Mouse (Mus musculus): ENCODE measurements at regions not wholly inside any gene's neighbourhood (a gene's known extent, or its start where the extent isn't known, plus 50 kb on each side); places are given as distances from the start of the nearest gene placed in this dataset.
A peak's percentile ranks its signal among the peaks of the same experiment; 100 is the strongest.

DNA sequence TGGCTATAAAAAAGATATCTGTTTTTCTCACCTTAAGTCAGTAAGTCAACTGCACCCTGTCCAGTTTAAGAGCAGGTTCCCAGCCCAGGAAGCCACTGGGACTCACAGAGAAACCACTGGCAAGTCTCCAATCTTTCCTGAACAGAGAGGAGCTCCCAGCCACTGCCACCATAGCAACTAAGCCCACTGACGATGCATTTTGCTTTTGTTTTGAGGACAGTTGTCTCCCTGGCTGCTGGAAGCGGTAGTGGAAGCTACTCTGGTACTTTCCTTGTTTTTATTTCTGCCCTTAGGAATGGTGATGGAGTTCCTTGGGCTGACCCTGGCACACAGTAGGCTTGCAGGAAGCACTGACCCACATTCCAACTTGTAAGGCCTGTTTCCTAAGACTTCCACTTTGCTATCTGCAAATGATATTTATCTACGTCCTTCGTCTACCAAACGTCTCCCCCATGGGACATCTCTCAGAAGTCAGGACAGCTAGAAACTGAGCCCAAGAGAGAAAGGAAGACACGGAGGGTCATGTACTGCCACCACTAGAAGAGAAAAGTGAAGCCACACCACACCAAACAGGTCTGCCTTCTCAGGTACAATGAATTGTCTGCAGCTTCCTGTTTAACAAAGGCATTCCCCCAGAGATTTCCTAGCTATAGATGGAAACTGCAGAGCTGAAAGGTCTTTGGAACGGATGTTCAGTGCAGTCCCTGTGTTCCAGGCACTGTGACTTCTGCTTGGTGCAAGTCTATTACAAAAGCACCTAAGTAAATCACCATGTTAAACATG, 125.7 kb upstream of the Fmo9 start:
- no peak for DNase-seq (ENCODE audit: low read depth, low spot score)

DNA sequence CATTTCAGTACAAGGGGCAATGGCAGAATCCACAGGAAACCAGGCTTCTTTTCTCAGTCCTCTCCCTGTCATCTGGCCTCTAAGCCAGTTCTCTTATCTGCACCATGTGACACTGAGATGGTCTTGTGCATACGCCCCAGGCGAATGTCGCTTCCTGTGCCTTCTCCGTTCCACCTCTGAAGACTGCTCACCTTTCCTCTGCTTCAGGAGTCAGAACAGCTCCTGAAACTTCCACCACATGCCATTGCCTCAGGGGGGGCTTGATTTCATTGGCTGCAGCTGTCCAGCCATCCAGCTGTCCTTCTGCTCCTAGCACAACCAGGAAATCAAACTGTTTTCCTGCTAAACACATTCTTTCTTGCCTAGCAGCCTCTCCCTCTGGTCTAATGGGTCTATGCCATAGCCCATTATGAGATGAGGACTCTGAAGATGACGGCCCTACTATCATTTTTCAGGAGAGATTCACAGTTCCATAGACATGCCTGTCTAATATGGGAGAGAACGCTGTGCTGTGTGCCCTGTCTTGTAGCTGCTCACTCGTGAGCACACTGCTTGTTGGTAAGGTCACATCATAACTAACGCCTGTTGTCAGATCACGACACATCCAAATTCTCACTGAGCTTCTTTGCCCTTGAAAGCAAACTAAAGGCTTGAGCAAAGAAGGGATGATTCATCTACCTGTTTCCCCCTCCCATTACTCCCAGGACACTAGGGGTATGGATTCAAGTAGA, 129.9 kb upstream of the Fmo9 start:
- no peak for DNase-seq (ENCODE audit: low read depth, low spot score)

DNA sequence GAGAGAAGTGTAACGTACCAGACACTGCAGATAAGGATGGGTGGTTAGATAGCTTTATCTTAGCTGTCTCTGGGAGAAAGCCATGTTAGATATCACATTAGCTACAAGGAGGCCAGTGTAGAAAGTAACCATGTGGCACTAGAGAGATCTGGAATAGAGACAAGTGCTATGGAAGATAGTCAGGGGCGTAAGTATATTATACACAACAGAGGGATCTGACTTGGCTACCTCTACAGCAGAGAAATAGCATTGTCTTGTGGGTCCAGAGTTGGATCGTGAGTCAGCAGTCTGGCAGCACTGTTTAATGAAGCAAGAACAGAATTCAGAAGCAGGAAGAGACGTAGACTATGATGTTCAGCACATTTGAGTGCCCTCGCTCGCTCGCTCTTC, 130.4 kb upstream of the Fmo9 start:
- no peak for DNase-seq (ENCODE audit: low read depth, low spot score)

DNA sequence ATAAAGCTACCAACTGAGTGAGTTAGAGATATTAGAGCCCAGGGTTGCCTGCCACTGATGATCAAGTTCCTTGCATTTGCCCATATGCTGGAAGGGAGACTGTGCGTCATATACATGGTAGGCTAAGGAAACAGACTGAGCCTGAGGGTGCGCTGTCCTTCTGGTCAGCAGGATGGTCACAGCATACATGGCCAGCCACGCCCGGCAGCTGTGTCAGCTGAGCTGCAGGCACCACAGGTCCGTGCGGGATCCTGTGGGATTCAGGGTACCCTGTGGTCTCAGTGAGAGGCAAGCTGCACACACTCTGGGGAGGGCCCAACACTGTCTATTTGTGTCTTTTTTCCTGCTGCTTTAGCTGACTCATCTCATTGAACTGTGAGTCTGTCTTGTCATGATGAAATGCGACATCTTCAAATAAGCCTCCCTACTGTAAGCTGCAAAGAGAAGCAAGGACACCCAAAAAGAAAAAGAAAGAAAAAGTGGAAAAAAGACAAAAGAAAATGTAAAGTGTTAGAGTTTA, 131.3 kb upstream of the Fmo9 start:
- DNase-seq (ENCODE audit: low read depth, low spot score) = no peak

DNA sequence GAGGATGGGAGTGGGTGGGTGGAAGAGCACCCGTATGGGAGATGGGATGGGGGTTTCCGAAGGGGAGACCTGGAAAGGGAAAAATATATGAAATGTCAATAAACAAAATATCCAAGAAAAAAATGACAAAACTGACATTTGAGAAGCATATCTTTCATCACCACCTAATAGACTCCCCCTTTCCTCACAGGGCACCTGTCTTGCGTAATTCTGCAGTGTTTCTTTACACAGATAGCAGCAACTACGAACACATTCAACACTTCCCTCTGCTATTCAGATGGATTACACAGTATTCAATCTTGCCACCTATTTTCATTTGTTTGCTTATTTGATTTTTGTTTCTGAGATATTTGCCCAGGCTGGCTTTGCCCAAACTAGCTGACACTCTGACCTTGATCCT, 136.3 kb upstream of the Fmo9 start:
- DNase-seq (ENCODE audit: low read depth, low spot score) = no peak

DNA sequence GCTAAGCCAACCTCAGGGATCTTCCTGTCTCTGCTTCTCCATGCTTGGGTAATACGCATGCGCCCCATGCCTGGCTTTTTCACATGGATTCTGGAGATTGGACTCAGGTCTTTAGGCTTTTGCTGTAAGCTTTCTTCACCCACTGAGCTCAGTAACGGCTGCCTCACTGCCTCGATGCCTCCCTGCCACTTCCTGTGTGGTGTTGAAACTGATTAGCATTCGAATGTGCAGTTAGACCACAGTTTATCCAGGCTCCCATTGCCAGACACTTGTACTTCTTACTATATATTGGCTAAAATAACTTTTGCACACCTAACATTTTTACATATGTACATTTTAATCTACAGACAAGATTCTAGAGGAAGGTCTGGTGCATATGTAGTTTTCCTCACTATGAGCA, 137.0 kb upstream of the Fmo9 start:
- no peak for DNase-seq (ENCODE audit: low read depth, low spot score)

DNA sequence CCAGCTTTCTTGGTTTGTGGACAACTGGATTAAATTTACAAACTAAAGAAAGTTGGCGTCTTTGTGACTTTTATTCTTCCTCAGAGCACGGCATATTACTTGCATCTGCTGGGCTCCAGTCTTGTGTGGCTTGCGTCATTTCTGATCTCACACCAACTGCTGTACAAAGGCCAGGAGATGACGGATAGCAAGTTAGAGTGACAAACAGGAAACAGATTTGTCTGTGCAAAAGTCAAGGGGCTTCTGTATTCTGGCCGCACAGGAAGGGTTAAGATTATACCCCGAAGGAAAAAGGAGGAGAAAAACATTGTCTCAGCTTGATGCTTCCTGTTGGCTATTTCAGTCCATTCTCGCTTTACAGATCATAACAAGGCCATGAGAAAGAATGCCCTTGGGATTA, 137.8 kb upstream of the Fmo9 start:
- no peak for DNase-seq (ENCODE audit: low read depth, low spot score)

DNA sequence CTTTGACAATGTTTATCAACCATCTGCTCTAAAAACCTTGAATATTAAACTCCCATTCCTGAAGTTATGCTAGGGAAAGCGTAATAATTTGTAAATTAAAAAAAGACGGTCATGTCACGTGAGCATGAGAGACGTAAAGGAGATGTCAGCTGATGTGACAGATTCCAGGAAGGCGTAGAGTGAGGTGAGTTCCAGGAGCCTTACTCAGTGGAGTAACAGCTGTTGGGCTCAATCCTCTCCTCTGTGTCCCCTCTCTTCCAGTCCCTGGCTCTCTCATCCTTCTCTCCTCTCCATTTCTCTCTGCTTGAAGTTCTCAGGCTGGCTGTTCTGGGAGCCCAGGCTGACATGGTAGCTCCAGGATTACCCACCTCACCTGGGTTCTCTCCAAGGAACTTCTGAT, 138.4 kb upstream of the Fmo9 start:
- DNase-seq (ENCODE audit: low read depth, low spot score) = no peak

DNA sequence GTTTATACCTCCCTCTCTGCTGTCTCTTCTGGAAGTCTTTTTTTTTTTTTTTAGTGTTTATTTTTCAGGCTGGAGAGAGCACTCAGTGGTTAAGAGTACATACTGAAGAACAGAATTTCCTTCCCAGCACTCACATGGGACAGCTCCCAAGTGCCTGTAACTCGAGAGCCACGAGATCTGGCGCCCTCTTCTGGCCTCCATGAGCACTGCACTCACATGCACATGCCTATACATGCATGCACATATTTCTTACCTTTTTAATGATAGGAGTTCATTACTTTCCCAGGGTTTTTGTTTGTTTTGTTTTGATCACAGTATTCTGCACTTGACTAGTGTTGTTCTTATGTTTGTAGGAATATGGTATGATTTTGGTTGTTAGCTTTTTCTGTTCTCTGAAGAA, 139.5 kb upstream of the Fmo9 start:
- peak; percentile 58 for DNase-seq (ENCODE audit: low read depth, low spot score)

DNA sequence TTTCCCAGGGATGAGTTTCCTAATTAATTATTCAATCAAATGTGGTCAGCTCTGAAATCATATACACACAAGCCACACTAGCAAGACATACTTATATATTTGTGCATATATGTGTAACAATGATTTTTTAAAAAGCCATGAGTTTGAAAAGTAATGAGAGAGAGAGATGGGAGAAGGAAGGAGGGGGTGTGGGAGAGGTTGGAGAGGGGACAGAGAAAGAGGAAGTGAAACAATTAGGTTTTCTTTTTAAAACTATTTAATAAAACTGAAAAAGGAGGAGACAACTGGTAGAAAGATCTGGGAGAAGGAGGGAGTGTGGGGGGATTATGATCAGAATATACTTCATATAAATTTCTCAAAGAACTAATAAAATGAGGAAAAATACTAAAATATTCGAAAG, 155.7 kb upstream of the Fmo9 start:
- DNase-seq (ENCODE audit: low read depth, low spot score) = no peak

DNA sequence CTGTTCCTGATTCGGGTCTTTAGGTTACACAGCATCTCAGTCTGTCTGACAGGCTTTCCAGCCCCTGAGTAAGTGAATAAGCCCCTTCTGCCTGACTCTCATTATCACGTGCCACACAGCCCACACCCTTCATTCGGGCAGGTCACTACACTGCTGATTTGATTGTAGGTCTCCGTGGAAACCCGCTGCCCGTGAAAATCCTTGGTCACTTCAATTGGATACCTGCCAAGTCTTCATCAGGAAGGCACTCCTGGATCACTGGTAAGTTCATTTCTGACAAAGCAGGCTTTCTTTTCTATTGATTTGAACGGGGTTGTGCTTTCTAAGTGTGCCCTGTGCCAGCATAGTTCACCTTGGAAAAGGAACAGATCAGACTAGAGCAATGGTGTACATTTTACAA, 158.2 kb upstream of the Fmo9 start:
- DNase-seq (ENCODE audit: low read depth, low spot score) = no peak

DNA sequence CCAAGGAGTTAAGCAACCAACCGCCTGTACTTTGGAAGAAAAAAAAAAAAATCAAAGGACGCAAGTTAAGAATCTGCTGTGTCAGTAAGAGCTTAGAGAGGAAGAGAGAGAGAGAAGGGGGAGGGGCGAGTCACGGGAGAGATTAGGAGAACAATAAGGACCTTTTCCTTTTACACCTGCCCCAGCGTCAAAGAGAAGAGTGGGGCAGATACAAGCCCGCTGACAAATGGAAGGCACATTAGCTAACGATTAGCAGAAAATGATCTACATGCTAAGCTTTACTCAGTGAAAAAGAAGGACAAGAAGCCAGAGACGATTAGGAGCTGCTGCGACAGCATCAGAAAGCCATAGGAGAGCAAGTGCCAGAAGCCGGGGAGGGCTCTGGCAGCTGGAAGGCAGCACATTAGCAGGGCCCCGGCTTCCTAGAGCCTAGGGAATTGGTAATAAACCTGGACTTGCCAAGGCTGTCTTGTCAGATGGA, 157.8 kb upstream of the Fam78b start:
- peak; percentile 53 for DNase-seq (ENCODE audit: low read depth, low spot score)

DNA sequence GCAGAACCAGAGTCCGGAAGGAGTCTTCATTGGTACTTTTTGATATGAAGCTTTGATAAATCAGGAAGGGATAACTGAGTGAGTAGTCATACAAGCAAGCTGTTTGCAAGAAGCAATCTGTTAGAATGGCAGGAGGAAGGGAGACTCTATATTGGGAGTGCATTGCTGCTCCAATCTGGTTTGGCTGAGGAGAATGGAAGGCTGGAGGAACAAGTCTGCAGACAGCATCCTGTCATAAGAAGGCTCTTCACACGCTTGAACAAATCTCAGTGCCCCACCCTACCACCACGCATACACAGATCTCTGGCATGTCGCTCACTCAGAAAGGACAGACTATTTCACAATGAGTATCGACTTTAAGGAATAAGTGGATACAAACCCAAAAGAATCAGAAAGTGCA, 154.7 kb upstream of the Fam78b start:
- DNase-seq (ENCODE audit: low read depth, low spot score) = no peak

DNA sequence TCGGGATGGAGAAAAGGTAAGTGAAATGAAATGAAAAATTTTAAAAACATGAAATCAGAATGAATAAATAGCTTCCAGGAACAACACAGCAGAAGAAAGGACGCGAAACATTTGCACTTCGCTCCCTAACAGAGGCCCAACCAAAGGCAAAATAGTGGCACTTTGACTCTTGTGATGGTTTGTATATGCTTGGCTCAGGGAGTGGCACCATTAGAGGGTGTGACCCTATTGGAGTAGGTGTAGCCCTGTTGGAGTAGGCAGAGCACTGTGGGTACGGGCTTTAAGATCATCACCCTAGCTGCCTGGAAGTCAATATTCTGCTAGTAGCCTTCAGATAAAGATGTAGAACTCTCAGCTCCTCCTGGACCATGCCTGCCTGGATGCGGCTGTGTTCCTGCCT, 154.0 kb upstream of the Fam78b start:
- no peak for DNase-seq (ENCODE audit: low read depth, low spot score)

DNA sequence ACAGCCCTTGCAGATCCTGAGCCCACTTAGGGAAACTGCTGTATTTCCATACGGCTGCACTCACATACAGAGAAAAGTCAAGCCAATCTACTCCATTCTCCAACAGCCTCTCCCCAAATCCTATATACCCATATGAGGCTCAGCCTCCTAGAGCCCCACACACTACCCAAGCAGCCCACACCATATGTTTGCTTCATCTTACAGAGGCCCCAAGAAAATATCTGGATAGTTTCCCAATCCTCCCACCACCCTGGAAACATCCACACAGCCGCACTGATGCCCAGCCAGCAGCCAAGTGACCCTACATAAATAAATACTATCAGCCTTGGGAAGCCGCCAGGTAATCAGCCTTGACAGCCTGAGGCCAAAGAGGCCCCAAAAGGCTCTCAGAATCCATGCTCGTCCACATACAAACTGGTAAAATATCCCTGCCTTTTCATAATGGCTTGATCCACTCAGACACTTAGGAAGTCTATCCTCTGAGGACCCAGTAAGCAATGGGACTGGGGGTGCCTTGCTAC, 153.1 kb upstream of the Fam78b start:
- DNase-seq (ENCODE audit: low read depth, low spot score) = no peak

DNA sequence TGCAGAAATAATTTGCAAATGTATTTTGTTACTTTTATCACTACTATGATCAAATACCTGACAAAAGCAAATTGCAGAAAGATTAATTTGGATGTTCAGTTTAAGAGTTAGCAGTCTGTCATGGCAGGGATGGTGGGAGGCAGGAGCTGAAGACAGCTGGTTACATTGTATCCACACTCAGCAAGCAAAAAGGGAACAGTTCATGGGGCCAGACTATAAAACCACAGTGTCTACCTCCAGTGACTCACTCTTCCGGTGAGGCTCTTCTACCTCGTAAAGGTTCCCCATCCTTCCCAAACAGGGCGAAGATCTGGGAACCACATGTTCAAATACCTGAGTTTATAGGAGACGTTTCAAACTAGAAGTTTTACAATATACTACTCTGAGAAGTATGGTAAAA, 145.2 kb upstream of the Fam78b start:
- no peak for DNase-seq (ENCODE audit: low read depth, low spot score)

DNA sequence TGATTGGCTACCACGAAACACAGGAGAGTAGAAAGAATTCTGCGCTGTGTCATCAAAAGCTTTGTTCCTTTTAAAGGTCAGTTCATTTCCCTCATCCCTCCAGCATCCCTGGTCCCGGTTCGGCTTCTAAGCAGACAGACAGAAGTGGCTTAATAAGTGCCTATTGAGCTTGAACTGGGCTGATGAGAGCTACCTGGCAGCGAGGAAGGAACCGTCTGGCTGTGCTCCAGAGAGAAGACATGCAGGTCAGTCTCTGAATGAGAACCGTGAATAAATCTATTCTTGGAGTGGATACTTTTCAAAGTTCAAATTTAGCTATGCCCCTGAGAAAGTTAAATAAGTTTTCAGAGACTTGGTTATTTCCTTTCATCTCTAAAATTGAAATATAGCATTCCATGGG, 135.0 kb upstream of the Fam78b start:
- no peak for DNase-seq (ENCODE audit: low read depth, low spot score)

DNA sequence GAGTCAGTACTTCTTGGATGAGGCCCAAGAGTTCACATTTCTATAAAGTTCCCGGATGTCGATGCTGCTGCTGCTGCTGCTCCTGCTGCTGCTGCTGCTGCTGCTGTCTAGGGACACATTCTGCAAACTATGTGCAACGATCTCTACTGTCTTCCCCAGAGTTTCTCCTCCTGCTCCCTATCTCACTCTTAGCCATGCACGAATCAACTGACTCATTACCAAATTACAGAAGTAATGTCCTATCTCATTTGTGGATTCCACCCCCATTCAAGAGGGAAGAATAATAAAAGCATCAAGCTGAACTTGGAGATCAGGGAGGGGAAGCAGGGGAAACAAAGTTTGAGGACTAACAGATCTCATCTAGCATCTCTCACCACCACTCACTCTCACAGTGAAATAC, 130.0 kb upstream of the Fam78b start:
- no peak for DNase-seq (ENCODE audit: low read depth, low spot score)

DNA sequence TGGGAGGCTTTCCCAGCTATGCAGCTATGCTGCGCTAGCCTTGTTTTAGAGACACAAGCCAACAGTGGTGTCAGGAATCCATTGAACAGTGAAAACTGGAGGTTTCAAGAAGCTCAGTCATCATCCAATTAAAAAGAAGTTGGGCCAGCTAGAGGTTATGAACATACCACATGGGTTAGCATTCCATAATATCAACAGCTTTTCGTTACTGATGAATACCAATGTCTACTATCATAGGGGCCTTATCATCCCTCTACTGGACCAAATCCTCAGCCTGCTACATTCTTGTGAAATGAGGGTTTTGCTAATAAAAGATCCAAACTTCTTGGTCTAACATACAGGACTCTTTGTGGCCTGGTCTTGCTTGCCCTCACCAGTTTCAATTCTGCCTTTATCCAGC, 124.8 kb upstream of the Fam78b start:
- no peak for DNase-seq (ENCODE audit: low read depth, low spot score)

DNA sequence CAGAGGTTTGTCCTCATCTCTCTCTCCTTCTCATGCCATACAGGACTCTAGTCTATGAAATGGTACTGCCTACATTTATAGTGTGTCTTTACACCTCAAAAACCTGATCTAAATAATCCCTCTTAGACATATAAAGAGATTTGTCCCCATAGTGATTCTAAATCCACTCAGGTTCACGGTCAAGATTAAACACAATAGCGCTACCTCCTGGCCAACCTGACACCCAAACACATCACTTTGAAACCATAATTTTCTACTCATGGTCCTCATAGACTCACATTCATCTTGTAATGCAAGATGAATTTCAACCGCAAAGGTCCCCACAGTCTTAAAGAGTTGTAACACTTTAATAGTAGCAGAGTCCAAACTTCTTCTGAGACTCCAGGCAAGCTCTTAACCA, 118.0 kb upstream of the Fam78b start:
- no peak for DNase-seq (ENCODE audit: low read depth, low spot score)

DNA sequence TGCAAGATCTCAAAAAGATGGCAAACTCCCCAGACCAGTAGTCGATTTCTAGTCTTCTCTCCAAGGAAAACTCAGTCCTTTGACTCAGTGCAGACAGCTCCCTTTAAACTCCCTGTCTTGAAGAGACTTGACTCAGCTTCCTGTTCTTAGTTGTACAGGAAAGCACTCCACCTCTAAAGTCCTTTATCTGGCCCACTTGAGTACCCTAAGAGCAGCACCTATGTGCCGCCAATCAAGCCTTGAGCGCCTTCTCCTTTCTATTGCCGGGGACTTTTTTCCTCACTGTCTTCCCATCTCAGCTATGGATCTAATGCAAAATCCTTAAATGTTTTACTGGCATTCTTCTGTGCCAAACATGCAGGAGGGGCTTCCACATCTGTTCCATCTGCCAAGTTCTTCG, 105.3 kb upstream of the Fam78b start:
- no peak for DNase-seq (ENCODE audit: low read depth, low spot score)

DNA sequence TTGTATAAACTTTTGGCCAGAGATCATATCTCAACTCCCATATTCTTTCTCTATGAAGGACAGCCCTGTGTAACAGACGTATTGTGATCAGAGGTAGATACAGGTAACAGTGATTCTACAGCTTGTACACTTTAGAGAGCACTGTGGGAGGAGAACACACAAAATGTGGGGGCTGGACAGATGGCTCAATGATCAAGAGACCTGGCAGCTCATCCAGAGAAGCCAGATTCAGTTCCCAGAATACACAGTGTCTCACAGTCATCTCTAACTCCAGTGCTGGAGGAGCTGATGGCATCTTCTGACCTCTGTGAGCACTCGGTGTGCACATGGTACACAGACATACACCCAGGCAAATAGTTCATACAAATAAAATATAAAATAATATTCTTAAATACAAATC, 102.5 kb upstream of the Fam78b start:
- no peak for DNase-seq (ENCODE audit: low read depth, low spot score)

DNA sequence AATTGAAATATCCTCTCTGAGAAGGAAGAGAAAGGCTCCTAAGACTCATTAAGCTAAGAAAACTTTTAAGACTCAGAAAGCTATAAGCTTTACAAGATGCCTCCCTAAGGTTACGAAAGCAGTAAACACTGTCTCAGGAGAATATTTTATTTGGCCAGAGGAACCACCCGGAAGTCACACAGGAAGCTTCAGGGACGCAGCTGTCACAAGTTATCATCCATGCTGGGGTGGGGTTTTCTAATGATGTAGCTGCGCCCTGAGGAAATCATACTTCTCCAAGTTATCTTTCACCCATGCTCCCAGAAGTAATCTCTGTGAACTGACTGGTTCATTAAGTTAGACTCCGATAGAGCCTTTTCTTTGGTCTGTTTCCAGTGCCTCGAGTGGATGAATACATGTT, 102.0 kb upstream of the Fam78b start:
- DNase-seq (ENCODE audit: low read depth, low spot score) = no peak

All from ZHBTc4 (cell line).